Mouse (Mus musculus): ENCODE data around the gene Gm49403.
A peak's percentile ranks its signal among the peaks of the same experiment; 100 is the strongest.
"Not testable (repeated sequence)": the region's sequence is repeated elsewhere in the genome, so short reads cannot be mapped to it uniquely, and the experiment has no call there.

Gm49403 gene

GRCm38 (mm10) chr19:8883616-8884015 lies at the start of gene Gm49403, which contains the start of gene Lbhd1:
TSS of gene Gm49403 (plus strand) at chr19:8883930.
TSS of gene Lbhd1 (plus strand) at chr19:8883732.
- no peak for DNase-seq

GRCm38 (mm10) chr19:8836327-8836726 lies 47.4 kb upstream of the Gm49403 start:
- peak; percentile 91 for DNase-seq

GRCm38 (mm10) chr19:8837251-8837791 lies 46.4 kb upstream of the Gm49403 start, which contains the start of gene Bscl2:
TSS of gene Bscl2 (plus strand) at chr19:8837467.
- DNase-seq, result peak; percentile 99

- peak; percentile 91 for DNase-seq
Observed at GRCm38 (mm10) chr19:8838041-8838730, 45.5 kb upstream of the Gm49403 start.

- peak; percentile 92 for DNase-seq
Observed at GRCm38 (mm10) chr19:8839103-8839907, 44.4 kb upstream of the Gm49403 start, which contains the start of gene Gng3. TSS of gene Gng3 (minus strand) at chr19:8839194.

- DNase-seq, result peak; percentile 99
Observed at GRCm38 (mm10) chr19:8839908-8840791, 43.6 kb upstream of the Gm49403 start.

- DNase-seq, result peak; percentile 93
Observed at GRCm38 (mm10) chr19:8841012-8841411, 42.7 kb upstream of the Gm49403 start.

- peak; percentile 91 for DNase-seq
Observed at GRCm38 (mm10) chr19:8842961-8843360, 40.8 kb upstream of the Gm49403 start.

- DNase-seq, result peak; percentile 90
Observed at GRCm38 (mm10) chr19:8844371-8845129, 39.2 kb upstream of the Gm49403 start.

- no peak for DNase-seq
Observed at GRCm38 (mm10) chr19:8848356-8848755, 35.4 kb upstream of the Gm49403 start.

- DNase-seq, result peak; percentile 98
Observed at GRCm38 (mm10) chr19:8850402-8850901, 33.3 kb upstream of the Gm49403 start, which contains the start of gene Lrrn4cl. TSS of gene Lrrn4cl (plus strand) at chr19:8850768.

- no peak for DNase-seq
Observed at GRCm38 (mm10) chr19:8851639-8852038, 32.1 kb upstream of the Gm49403 start.

- DNase-seq, result peak; percentile 96
Observed at GRCm38 (mm10) chr19:8852236-8852928, 31.3 kb upstream of the Gm49403 start.

- DNase-seq, result no peak
Observed at GRCm38 (mm10) chr19:8853117-8853516, 30.6 kb upstream of the Gm49403 start.

- DNase-seq, result no peak
Observed at GRCm38 (mm10) chr19:8857689-8858088, 26.0 kb upstream of the Gm49403 start.

- no peak for DNase-seq
Observed at GRCm38 (mm10) chr19:8859018-8859417, 24.7 kb upstream of the Gm49403 start.

- no peak for DNase-seq
Observed at GRCm38 (mm10) chr19:8864265-8864664, 19.5 kb upstream of the Gm49403 start.

GRCm38 (mm10) chr19:8870381-8870780 lies 13.3 kb upstream of the Gm49403 start:
- not testable (repeated sequence) for DNase-seq

- no peak for DNase-seq
Observed at GRCm38 (mm10) chr19:8870838-8871237, 12.9 kb upstream of the Gm49403 start.

- DNase-seq, result peak; percentile 100
Observed at GRCm38 (mm10) chr19:8871267-8872186, 12.2 kb upstream of the Gm49403 start, which contains the start of gene Ubxn1. TSS of gene Ubxn1 (plus strand) at chr19:8871496.

Measured in heart, adult 11 months (tissue).